Mouse (Mus musculus): ENCODE results near the gene D430041D05Rik. TPM values are rescaled to one million over a fixed set of nuclear protein-coding genes. Genes with fewer than 3 reads are reported as not detected.
"Not testable (repeated sequence)": the region's sequence is repeated elsewhere in the genome, so short reads cannot be mapped to it uniquely, and the experiment has no call there.

The D430041D05Rik gene
- total and polyA plus RNA-seq, 2 experiments from 2014 or later: 7.9 to 47.6 TPM

- TF ChIP-seq CTCF (IDR thresholded peaks at IDR 0.05): no peak
- DNase-seq (ENCODE audit: low spot score) (no peak), ATAC-seq (ENCODE audit: low FRiP score) (no peak)
- 92% methylated on average over 4 of the region's 4 CpGs for WGBS
- no peaks in the 10 kb centered on the region for H3K4me1 ChIP-seq (ENCODE audit: insufficient read depth, low read length)
- no peak overlapping the region for H3K4me2 ChIP-seq (ENCODE audit: low read depth, low read length, poor library complexity, severe bottlenecking)
- no peaks in the 10 kb centered on the region for H3K36me3 ChIP-seq (ENCODE audit: insufficient read depth, low read length)
- no peaks in the 10 kb centered on the region for H3K9me3 ChIP-seq (ENCODE audit: low read length)
- no peaks in the 10 kb centered on the region for H3K27me3 ChIP-seq (ENCODE audit: insufficient read depth, low read length)
- H3K27ac ChIP-seq (ENCODE audit: low read depth, low read length): no peak overlapping the region
- H3K4me3 ChIP-seq (ENCODE audit: low read depth, low read length): no peak overlapping the region
- no peak overlapping the region for H3K9ac ChIP-seq (replicated peaks; ENCODE audit: low read length, poor library complexity, severe bottlenecking)
These were observed 300.8 kb downstream of the D430041D05Rik start for GRCm38 (mm10) chr2:104110031-104110430.

- Histone ChIP-seq H3K9ac (replicated peaks; ENCODE audit: low read length, poor library complexity, severe bottlenecking) (no peak overlapping the region), H3K36me3 (ENCODE audit: insufficient read depth, low read length) (no peaks in the 10 kb centered on the region), H3K27me3 (ENCODE audit: insufficient read depth, low read length) (no peaks in the 10 kb centered on the region), H3K27ac (ENCODE audit: low read depth, low read length) (no peak overlapping the region), H3K4me1 (ENCODE audit: insufficient read depth, low read length) (no peaks in the 10 kb centered on the region), H3K4me3 (ENCODE audit: low read depth, low read length) (no peak overlapping the region), H3K4me2 (ENCODE audit: low read depth, low read length, poor library complexity, severe bottlenecking) (no peak overlapping the region), H3K9me3 (ENCODE audit: low read length) (no peaks in the 10 kb centered on the region)
- 82% methylated on average over 2 of the region's 2 CpGs for WGBS
- DNase-seq (ENCODE audit: low spot score): no peak
- no peak for ATAC-seq (ENCODE audit: low FRiP score)
- no peak for TF ChIP-seq CTCF (IDR thresholded peaks at IDR 0.05)
These were observed 301.3 kb downstream of the D430041D05Rik start for GRCm38 (mm10) chr2:104109528-104109927.

- not testable (repeated sequence) for H3K27ac ChIP-seq (ENCODE audit: low read depth, low read length); H3K4me2 ChIP-seq (ENCODE audit: low read depth, low read length, poor library complexity, severe bottlenecking); ATAC-seq (ENCODE audit: low FRiP score); H3K9me3 ChIP-seq (ENCODE audit: low read length); H3K4me1 ChIP-seq (ENCODE audit: insufficient read depth, low read length); H3K27me3 ChIP-seq (ENCODE audit: insufficient read depth, low read length); DNase-seq (ENCODE audit: low spot score); H3K9ac ChIP-seq (replicated peaks; ENCODE audit: low read length, poor library complexity, severe bottlenecking); H3K4me3 ChIP-seq (ENCODE audit: low read depth, low read length); H3K36me3 ChIP-seq (ENCODE audit: insufficient read depth, low read length)
- 88% methylated on average over 2 of the region's 2 CpGs for WGBS
These were observed 301.8 kb downstream of the D430041D05Rik start for GRCm38 (mm10) chr2:104109021-104109420.

GRCm38 (mm10) chr2:104104800-104105199, 306.0 kb downstream of the D430041D05Rik start:
- no peaks in the 10 kb centered on the region for H3K27me3 ChIP-seq (ENCODE audit: insufficient read depth, low read length)
- no peak overlapping the region for H3K9ac ChIP-seq (replicated peaks; ENCODE audit: low read length, poor library complexity, severe bottlenecking)
- H3K4me3 ChIP-seq (ENCODE audit: low read depth, low read length): no peak overlapping the region
- no peaks in the 10 kb centered on the region for H3K9me3 ChIP-seq (ENCODE audit: low read length)
- 86% methylated on average over 6 of the region's 6 CpGs for WGBS
- ATAC-seq (ENCODE audit: low FRiP score) (no peak), DNase-seq (ENCODE audit: low spot score) (no peak)
- H3K4me1 ChIP-seq (ENCODE audit: insufficient read depth, low read length): no peaks in the 10 kb centered on the region
- no peak overlapping the region for H3K27ac ChIP-seq (ENCODE audit: low read depth, low read length)
- H3K4me2 ChIP-seq (ENCODE audit: low read depth, low read length, poor library complexity, severe bottlenecking): no peak overlapping the region
- TF ChIP-seq CTCF (IDR thresholded peaks at IDR 0.05): no peak
- no peaks in the 10 kb centered on the region for H3K36me3 ChIP-seq (ENCODE audit: insufficient read depth, low read length)

GRCm38 (mm10) chr2:104099946-104100345, 310.9 kb downstream of the D430041D05Rik start:
- Histone ChIP-seq H3K36me3 (ENCODE audit: insufficient read depth, low read length) (no peaks in the 10 kb centered on the region), H3K4me2 (ENCODE audit: low read depth, low read length, poor library complexity, severe bottlenecking) (no peak overlapping the region), H3K27me3 (ENCODE audit: insufficient read depth, low read length) (no peaks in the 10 kb centered on the region), H3K4me1 (ENCODE audit: insufficient read depth, low read length) (no peaks in the 10 kb centered on the region), H3K9me3 (ENCODE audit: low read length) (no peaks in the 10 kb centered on the region), H3K9ac (replicated peaks; ENCODE audit: low read length, poor library complexity, severe bottlenecking) (no peak overlapping the region), H3K4me3 (ENCODE audit: low read depth, low read length) (no peak overlapping the region), H3K27ac (ENCODE audit: low read depth, low read length) (no peak overlapping the region)
- no peak for TF ChIP-seq CTCF (IDR thresholded peaks at IDR 0.05)
- WGBS: 11% methylated on average over 1 of the region's 1 CpGs
- no peak for ATAC-seq (ENCODE audit: low FRiP score)
- no peak for DNase-seq (ENCODE audit: low spot score)

- 96% methylated on average over 2 of the region's 2 CpGs for WGBS
- no peak overlapping the region for H3K27ac ChIP-seq (ENCODE audit: low read depth, low read length)
- no peak overlapping the region for H3K4me2 ChIP-seq (ENCODE audit: low read depth, low read length, poor library complexity, severe bottlenecking)
- ATAC-seq (ENCODE audit: low FRiP score) (no peak), DNase-seq (ENCODE audit: low spot score) (no peak)
- no peaks in the 10 kb centered on the region for H3K36me3 ChIP-seq (ENCODE audit: insufficient read depth, low read length)
- H3K9ac ChIP-seq (replicated peaks; ENCODE audit: low read length, poor library complexity, severe bottlenecking): no peak overlapping the region
- TF ChIP-seq CTCF (IDR thresholded peaks at IDR 0.05): no peak
- H3K27me3 ChIP-seq (ENCODE audit: insufficient read depth, low read length): no peaks in the 10 kb centered on the region
- no peaks in the 10 kb centered on the region for H3K4me1 ChIP-seq (ENCODE audit: insufficient read depth, low read length)
- no peaks in the 10 kb centered on the region for H3K9me3 ChIP-seq (ENCODE audit: low read length)
- no peak overlapping the region for H3K4me3 ChIP-seq (ENCODE audit: low read depth, low read length)
These were observed 311.6 kb downstream of the D430041D05Rik start for GRCm38 (mm10) chr2:104099231-104099585.

All from midbrain, postnatal 0 days (tissue).